Mouse (Mus musculus): ENCODE data around the gene Zdhhc16. TPM values are rescaled to one million over a fixed set of nuclear protein-coding genes. Genes with fewer than 3 reads are reported as not detected.
A peak's percentile ranks its signal among the peaks of the same experiment; 100 is the strongest.

Gene Zdhhc16
- polyA plus RNA-seq, 1 experiment from 2014 or later = 81.6 TPM

DNA sequence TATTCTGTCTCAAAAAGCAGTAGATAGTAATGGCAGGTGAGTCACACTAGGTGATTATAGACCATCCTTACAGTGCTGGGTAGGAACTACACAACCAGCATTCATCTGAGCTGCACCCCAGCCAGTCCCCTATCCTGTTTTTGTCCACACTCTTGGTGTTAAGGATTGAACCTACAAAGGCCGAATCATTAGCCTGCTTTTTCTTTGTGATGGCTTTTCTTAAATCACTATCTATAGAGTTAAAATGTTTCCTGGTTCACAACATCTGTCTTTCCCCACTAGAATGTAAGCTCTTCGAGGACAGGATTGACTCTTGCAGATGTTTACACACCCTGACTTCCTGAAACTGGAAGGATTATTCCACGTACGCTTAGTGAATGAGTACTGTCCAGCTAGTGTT lies 13.8 kb upstream of the Zdhhc16 start:
- peaks cover 85% of the 10 kb centered on the region for H3K36me3 ChIP-seq
- H3K9ac ChIP-seq = no peak overlapping the region
- no peaks in the 10 kb centered on the region for H3K27me3 ChIP-seq
- no peak overlapping the region for H3K27ac ChIP-seq
- no peak overlapping the region for H3K4me3 ChIP-seq (replicated peaks)
- H3K4me1 ChIP-seq = peaks cover 6% of the 10 kb centered on the region
- ATAC-seq (replicated peaks; ENCODE audit: low FRiP score) = no peak
- 72% methylated on average over 4 of the region's 4 CpGs for WGBS
- no peak overlapping the region for H3K4me2 ChIP-seq
- no peaks in the 10 kb centered on the region for H3K9me3 ChIP-seq (replicated peaks)

DNA sequence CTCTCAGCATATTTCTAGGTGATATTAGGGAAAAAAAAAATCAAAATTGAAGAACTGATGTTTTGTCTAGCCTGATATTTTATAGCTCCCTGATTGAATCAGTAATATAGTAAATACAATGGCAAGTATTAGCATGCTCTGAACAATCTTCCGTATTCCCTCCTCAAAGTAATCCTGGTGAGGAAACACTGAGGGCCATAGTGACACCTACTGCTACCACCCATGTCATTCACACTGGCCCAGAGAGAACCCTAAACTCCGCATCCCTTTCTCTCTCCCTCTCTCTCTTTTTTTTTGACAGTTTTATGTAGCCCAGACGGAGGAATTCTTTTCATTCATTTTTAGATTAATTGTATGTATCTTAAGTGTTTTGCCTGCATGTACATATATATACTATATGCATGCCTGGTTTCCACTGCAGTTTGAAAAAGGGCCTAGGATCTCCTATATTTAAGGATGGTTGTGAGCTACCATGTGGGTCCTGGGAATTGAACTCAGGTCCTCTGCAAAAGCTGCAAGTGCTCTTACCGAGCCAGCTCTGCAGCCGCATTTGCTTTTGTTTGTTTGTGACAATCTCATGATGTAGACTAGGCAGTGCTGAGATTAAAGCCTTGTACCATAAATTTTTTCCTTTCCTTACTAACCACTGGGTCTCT lies 12.7 kb upstream of the Zdhhc16 start:
- H3K36me3 ChIP-seq = peaks cover 82% of the 10 kb centered on the region

GRCm38 (mm10) chr19:41932686-41933085 lies 594 bp upstream of the Zdhhc16 start:
- Histone ChIP-seq H3K9me3 (replicated peaks) (no peaks in the 10 kb centered on the region), H3K36me3 (peaks cover 50% of the 10 kb centered on the region), H3K27ac (0 out of 2 replicates have a peak overlapping the region, but pooled peaks have one; percentile 2), H3K4me2 (peak overlapping the region; percentile 77), H3K4me1 (peaks cover 21% of the 10 kb centered on the region), H3K27me3 (no peaks in the 10 kb centered on the region), H3K4me3 (replicated peaks) (peak overlapping the region; percentile 89), H3K9ac (peak overlapping the region; percentile 78)
- ATAC-seq (replicated peaks; ENCODE audit: low FRiP score) = peak; percentile 8; the same call in 1 of the 2 replicates
- under 1% methylated on average over 28 of the region's 28 CpGs for WGBS

More for the DNA sequence above, 12.7 kb upstream of the Zdhhc16 start:
- Histone ChIP-seq H3K4me3 (replicated peaks) (no peak overlapping the region), H3K4me1 (no peaks in the 10 kb centered on the region), H3K4me2 (no peak overlapping the region), H3K27ac (no peak overlapping the region), H3K9ac (no peak overlapping the region), H3K27me3 (no peaks in the 10 kb centered on the region), H3K9me3 (replicated peaks) (no peaks in the 10 kb centered on the region)
- 70% methylated on average over 5 of the region's 5 CpGs for WGBS
- ATAC-seq (replicated peaks; ENCODE audit: low FRiP score) = no peak

GRCm38 (mm10) chr19:41934124-41934523 lies 844 bp downstream of the Zdhhc16 start:
- Histone ChIP-seq H3K9ac (peak overlapping the region; percentile 78), H3K27ac (no peak overlapping the region; the same call in 1 of the 2 replicates), H3K36me3 (peaks cover 49% of the 10 kb centered on the region), H3K27me3 (no peaks in the 10 kb centered on the region), H3K4me3 (replicated peaks) (peak overlapping the region; percentile 89), H3K4me2 (peak overlapping the region; percentile 77), H3K4me1 (peaks cover 21% of the 10 kb centered on the region), H3K9me3 (replicated peaks) (no peaks in the 10 kb centered on the region)
- no peak for ATAC-seq (replicated peaks; ENCODE audit: low FRiP score)
- 16% methylated on average over 6 of the region's 6 CpGs for WGBS

DNA sequence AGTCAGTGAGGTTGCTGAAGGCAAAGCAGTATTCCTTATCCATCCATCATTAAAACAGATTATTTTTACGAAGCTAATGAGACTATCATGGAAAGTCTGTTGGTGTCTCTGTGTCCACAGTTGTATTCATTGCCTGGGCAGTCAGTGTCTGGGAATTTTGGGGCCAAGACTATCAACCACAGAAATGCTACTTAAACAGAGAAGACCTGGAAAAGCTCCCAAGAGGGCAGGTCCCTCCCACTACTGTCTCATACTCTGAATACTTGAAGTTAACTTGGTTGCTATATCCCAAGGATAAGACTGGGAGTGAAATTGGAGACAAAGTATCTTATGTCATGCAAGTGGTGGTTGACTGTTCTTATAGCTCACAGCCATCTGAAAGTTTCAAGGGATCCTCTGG lies 2.6 kb downstream of the Zdhhc16 start:
- Histone ChIP-seq H3K4me3 (replicated peaks) (no peak overlapping the region), H3K27me3 (no peaks in the 10 kb centered on the region), H3K36me3 (peaks cover 54% of the 10 kb centered on the region), H3K4me1 (peaks cover 21% of the 10 kb centered on the region), H3K4me2 (no peak overlapping the region), H3K9ac (no peak overlapping the region), H3K9me3 (replicated peaks) (no peaks in the 10 kb centered on the region), H3K27ac (no peak overlapping the region)
- WGBS = 90% methylated on average over 1 of the region's 1 CpGs
- ATAC-seq (replicated peaks; ENCODE audit: low FRiP score) = no peak

DNA sequence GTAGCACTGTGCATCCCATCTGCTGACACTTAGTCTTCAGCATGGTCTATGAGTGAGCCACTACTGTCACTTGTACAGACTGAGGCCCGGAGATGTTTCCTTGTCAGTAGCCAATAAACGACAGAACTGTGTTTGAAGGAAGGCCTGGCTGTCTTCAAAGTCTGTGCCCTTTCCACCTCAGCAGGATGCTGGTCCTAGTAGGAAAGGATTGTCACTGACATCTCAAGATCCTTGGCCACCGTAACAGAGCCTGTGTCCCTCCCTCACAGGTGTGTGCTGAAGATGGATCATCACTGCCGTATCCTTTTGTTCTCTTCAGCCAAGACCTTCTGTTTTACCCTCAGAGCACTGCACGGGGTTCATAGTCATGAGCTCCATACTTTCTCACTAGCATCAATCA lies 5.3 kb downstream of the Zdhhc16 start:
- no peak for ATAC-seq (replicated peaks; ENCODE audit: low FRiP score)
- 90% methylated on average over 5 of the region's 5 CpGs for WGBS
- H3K36me3 ChIP-seq = peaks cover 75% of the 10 kb centered on the region
- H3K27me3 ChIP-seq = no peaks in the 10 kb centered on the region
- H3K4me1 ChIP-seq = peaks cover 12% of the 10 kb centered on the region
- no peaks in the 10 kb centered on the region for H3K9me3 ChIP-seq (replicated peaks)
- no peak overlapping the region for H3K27ac ChIP-seq
- H3K4me3 ChIP-seq (replicated peaks) = no peak overlapping the region
- no peak overlapping the region for H3K9ac ChIP-seq
- no peak overlapping the region for H3K4me2 ChIP-seq

DNA sequence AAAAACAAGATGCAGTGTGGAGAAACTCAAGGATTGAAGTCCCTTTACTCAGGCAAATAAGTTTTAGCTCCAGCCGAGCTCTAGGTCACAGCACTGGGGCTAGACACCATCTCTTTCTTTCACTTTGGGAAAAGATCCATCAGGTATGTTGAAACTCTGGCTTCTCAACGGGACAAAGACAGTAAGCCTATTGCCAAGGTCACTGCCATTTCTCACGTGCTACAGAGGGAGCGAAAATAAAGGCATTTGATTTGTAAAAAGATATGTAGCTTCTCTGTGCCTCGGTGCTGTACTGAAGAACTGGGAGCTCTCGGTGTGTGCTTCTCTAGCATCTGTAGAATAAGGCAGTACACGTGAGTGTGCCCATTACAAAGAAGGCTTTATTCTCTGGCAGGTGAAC lies 10.6 kb downstream of the Zdhhc16 start:
- Histone ChIP-seq H3K27ac (no peak overlapping the region), H3K27me3 (no peaks in the 10 kb centered on the region), H3K4me3 (replicated peaks) (no peak overlapping the region), H3K36me3 (peaks cover 98% of the 10 kb centered on the region), H3K9ac (no peak overlapping the region), H3K4me1 (no peaks in the 10 kb centered on the region), H3K9me3 (replicated peaks) (no peaks in the 10 kb centered on the region), H3K4me2 (no peak overlapping the region)
- 88% methylated on average over 7 of the region's 7 CpGs for WGBS
- no peak for ATAC-seq (replicated peaks; ENCODE audit: low FRiP score)

DNA sequence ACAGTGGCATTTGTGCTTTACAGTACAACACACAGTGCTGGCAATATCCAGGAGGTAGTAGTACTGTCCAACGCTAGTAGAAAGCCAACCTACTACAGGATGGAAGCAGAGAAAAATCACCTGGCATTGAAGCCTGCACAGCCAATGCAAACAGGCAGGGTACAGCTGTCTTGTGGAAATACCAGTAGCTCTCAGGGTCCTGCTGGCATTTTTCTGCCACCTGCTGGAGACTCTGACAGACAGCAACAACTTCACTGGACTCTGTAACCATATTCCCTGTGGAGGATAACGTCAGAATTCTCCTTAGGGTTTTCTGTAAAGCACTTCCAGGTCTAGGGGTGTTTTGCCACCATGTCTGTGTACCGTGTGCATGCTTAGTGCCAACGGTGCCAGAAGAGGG lies 19.0 kb downstream of the Zdhhc16 start:
- no peak overlapping the region for H3K9ac ChIP-seq
- H3K36me3 ChIP-seq = peaks cover 100% of the 10 kb centered on the region
- ATAC-seq (replicated peaks; ENCODE audit: low FRiP score) = no peak

DNA sequence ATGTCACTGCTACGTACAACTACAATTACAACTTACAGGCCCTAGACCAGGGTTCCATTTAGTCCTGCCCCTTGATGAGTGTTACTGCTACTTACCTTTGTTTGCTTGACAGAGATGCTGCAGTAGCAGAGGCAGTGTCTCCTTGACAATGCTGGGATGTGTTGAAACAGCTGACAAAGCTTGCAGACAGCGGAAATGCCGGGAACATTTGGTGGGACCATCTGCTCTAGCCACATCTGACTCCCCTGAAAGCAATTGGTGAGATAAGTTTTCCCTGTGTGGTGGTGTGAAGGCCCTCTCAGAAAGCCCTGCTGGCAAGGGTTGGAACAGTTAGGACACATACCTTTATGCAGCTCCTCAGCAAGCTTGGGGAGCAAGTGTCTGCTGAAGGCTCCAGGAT lies 20.3 kb downstream of the Zdhhc16 start:
- Histone ChIP-seq H3K36me3 (peaks cover 100% of the 10 kb centered on the region), H3K4me1 (no peaks in the 10 kb centered on the region), H3K9me3 (replicated peaks) (no peaks in the 10 kb centered on the region), H3K4me3 (replicated peaks) (no peak overlapping the region), H3K27me3 (no peaks in the 10 kb centered on the region), H3K4me2 (no peak overlapping the region), H3K27ac (no peak overlapping the region), H3K9ac (no peak overlapping the region)
- WGBS = 86% methylated on average over 3 of the region's 3 CpGs
- ATAC-seq (replicated peaks; ENCODE audit: low FRiP score) = no peak

More for the DNA sequence above, 19.0 kb downstream of the Zdhhc16 start:
- Histone ChIP-seq H3K27ac (no peak overlapping the region), H3K27me3 (no peaks in the 10 kb centered on the region), H3K9me3 (replicated peaks) (no peaks in the 10 kb centered on the region), H3K4me2 (no peak overlapping the region), H3K4me1 (no peaks in the 10 kb centered on the region), H3K4me3 (replicated peaks) (no peak overlapping the region)
- WGBS = 76% methylated on average over 4 of the region's 4 CpGs

DNA sequence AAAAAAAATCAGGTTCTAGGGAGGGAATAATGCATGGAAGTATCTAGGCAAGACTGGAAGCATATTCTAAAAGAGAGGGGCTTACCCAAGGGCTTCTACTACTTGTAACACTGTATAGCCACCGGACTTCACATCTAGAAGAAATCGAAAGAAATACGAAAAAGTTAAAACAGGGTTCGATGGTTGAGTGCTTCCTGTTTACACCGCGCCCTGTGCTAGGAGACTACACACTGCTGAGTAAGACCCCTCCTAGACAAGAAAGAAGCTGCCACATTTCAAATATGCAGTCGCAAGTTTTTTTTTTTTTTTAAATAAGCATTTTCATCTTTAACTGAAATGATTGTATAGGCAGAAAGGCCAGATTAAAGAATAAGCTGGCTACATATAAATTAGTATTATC lies 36.3 kb downstream of the Zdhhc16 start:
- Histone ChIP-seq H3K4me2 (no peak overlapping the region), H3K9ac (no peak overlapping the region), H3K27ac (0 out of 2 replicates have a peak overlapping the region, but pooled peaks have one; percentile 9), H3K4me3 (replicated peaks) (no peak overlapping the region), H3K36me3 (peaks cover 53% of the 10 kb centered on the region), H3K27me3 (no peaks in the 10 kb centered on the region), H3K9me3 (replicated peaks) (no peaks in the 10 kb centered on the region), H3K4me1 (no peaks in the 10 kb centered on the region)
- ATAC-seq (replicated peaks; ENCODE audit: low FRiP score) = no peak
- WGBS = 95% methylated on average over 7 of the region's 7 CpGs

DNA sequence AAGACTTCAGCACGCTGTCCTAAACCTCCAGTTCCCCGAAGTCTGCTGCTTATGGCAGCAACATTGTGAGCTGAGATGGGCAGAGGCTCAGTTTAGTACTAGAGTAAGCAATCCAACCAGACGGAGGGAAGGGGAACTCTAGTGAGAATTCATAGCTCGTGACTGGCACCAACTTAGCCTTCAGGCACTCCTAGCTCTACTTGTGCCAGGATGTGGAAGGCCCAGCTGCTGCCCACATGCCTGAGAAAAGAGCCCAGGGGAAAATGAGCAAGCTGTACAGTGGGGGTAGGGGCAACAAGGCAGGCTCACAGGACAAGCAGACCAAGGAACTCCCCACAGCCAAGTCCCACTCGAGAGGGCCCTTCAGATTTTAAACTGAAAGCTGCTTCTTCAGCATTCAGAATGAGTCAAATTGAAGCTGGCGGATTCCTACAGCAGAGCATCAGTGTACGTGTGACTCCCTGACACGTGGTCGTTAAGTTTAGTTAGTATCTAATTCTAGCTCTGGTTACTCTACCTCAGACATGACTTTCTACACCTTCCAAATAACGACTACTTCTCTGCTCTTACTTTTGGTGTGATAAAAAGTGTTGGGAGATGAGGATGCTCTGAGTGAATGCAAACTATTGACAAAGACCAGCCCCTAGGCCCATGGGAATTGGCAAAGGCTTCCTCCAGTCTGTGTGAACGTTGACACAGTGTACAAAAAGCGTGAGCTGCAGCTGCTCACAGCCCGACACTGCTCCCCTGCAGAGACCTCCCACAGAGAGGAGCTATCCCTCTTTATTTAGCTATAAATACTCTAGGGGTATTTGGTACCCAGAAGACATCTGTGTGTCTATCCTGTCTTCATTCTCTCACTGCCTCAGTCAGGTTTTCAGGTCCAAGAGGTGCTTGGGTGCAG lies 40.9 kb downstream of the Zdhhc16 start:
- H3K9ac ChIP-seq = no peak overlapping the region
- H3K9me3 ChIP-seq (replicated peaks) = no peaks in the 10 kb centered on the region
- no peak overlapping the region for H3K27ac ChIP-seq
- peaks cover 10% of the 10 kb centered on the region for H3K36me3 ChIP-seq
- no peak overlapping the region for H3K4me3 ChIP-seq (replicated peaks)
- 61% methylated on average over 13 of the region's 13 CpGs for WGBS
- no peaks in the 10 kb centered on the region for H3K4me1 ChIP-seq
- H3K27me3 ChIP-seq = no peaks in the 10 kb centered on the region
- no peak overlapping the region for H3K4me2 ChIP-seq
- no peak for ATAC-seq (replicated peaks; ENCODE audit: low FRiP score)

GRCm38 (mm10) chr19:41980422-41980818 lies 47.1 kb downstream of the Zdhhc16 start:
- Histone ChIP-seq H3K27me3 (no peaks in the 10 kb centered on the region), H3K4me2 (peak overlapping the region; percentile 74), H3K9me3 (replicated peaks) (no peaks in the 10 kb centered on the region), H3K4me1 (peaks cover 26% of the 10 kb centered on the region), H3K4me3 (replicated peaks) (peak overlapping the region; percentile 94), H3K36me3 (no peaks in the 10 kb centered on the region), H3K27ac (peak overlapping the region; percentile 95), H3K9ac (peak overlapping the region; percentile 90)
- under 1% methylated on average over 16 of the region's 16 CpGs for WGBS
- ATAC-seq (replicated peaks; ENCODE audit: low FRiP score) = peak; percentile 6; the same call in 1 of the 2 replicates

Measured in kidney, embryonic 15.5 days (tissue).